Comparison of ENCODE assay signal across 18 mouse cellular contexts in the genomic region with DNA sequence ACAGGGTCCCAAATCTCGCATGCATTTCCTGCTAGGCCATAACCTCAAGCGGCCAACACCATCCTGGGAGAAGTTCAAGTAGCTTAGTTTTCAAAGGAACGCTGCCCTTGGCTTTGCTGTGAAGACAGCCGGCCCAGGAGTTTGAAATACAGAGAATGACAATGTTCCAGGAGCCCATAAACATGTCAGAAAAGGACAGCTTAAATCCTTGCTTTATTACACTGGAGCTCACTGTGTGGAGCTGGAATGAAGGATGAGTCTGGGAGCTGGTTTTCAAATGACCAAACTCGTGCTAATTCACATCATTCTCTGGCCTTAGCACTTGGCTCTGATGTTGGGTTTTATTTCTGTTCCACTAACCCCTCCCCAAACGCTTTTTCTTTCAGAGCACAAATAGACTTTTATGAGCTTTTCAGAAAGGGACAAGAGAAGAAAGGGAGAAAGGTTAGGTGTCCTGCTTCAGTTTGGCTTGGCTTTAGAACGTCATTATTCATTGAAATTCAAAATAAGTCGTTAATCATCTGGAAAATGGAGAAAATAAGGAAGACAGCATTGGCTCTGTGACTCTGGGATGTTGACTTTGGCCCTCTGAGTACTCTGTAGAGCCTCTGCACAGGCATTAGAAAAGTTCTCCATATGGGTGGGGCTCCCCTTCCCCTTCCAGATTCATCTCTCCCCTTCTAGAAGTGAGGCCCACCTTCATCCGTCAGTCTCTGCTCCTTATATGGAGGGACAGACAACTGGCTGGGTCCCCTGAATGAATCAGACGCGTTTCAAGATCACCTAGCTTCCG. TPM values are rescaled to one million over a fixed set of nuclear protein-coding genes. Genes with fewer than 3 reads are reported as not detected.
DNase-seq lines count a peak whose midpoint lies in the region; ATAC-seq lines count a peak whose summit lies in the region.
"Had no signal": no experiment of that assay in that cellular context is flagged by ENCODE, and none has a peak within 500 bp of the region (broad histone marks: within the 10 kb centered on the region; RNA-seq: fewer than 3 reads in every experiment).

No protein-coding gene starts in this region.

- intact Hi-C loops in heart, postnatal 10 days (cut with DNase I) = no loop called here

- H3K4me2 ChIP-seq in heart, embryonic 11.5 days = no peak overlapping the region
- no peak overlapping the region for H3K4me2 ChIP-seq in forebrain, embryonic 12.5 days
- H3K4me2 ChIP-seq: embryonic facial prominence, embryonic 12.5 days; hindbrain, embryonic 13.5 days; lung, embryonic 14.5 days had no signal

- no peaks in the 10 kb centered on the region for H3K36me3 ChIP-seq in heart, embryonic 11.5 days (ENCODE audit: control insufficient read depth, insufficient read depth, low read length)
- H3K36me3 ChIP-seq in forebrain, embryonic 12.5 days (replicated peaks) = no peaks in the 10 kb centered on the region
- H3K36me3 ChIP-seq: embryonic facial prominence, embryonic 12.5 days; forebrain, embryonic 10.5 days; hindbrain, embryonic 13.5 days had no signal

- H3K4me1 ChIP-seq in heart, embryonic 11.5 days (ENCODE audit: control insufficient read depth, insufficient read depth, low read length) = no peaks in the 10 kb centered on the region
- H3K4me1 ChIP-seq in forebrain, embryonic 12.5 days = no peaks in the 10 kb centered on the region
- H3K4me1 ChIP-seq: embryonic facial prominence, embryonic 12.5 days; forebrain, embryonic 10.5 days; hindbrain, embryonic 13.5 days had no signal

- no peaks in the 10 kb centered on the region for H3K27me3 ChIP-seq in heart, embryonic 11.5 days (ENCODE audit: control insufficient read depth, insufficient read depth, low read length)
- no peaks in the 10 kb centered on the region for H3K27me3 ChIP-seq in forebrain, embryonic 12.5 days
- H3K27me3 ChIP-seq: embryonic facial prominence, embryonic 12.5 days; hindbrain, embryonic 13.5 days had no signal

- 76% methylated on average over 12 of the region's 12 CpGs for WGBS in heart, embryonic 11.5 days (ENCODE audit: insufficient replicate concordance)
- 77% methylated on average over 12 of the region's 12 CpGs for WGBS in forebrain, embryonic 12.5 days

- no peak overlapping the region for H3K9ac ChIP-seq in heart, embryonic 11.5 days (ENCODE audit: low read depth, low read length)
- no peak overlapping the region for H3K9ac ChIP-seq in forebrain, embryonic 12.5 days
- H3K9ac ChIP-seq: embryonic facial prominence, embryonic 12.5 days; hindbrain, embryonic 13.5 days; lung, embryonic 14.5 days had no signal

- no peak overlapping the region for H3K4me3 ChIP-seq in heart, embryonic 11.5 days (ENCODE audit: low read depth, low read length)
- H3K4me3 ChIP-seq in forebrain, embryonic 12.5 days (replicated peaks) = no peak overlapping the region
- H3K4me3 ChIP-seq: embryonic facial prominence, embryonic 12.5 days; forebrain, embryonic 10.5 days; hindbrain, embryonic 13.5 days had no signal

- peak; percentile 8 to 58 for DNase-seq in adrenal gland, adult (ENCODE audit: inconsistent age in 2 of 2, low spot score in 1 of 2)
- no peak for DNase-seq in adrenal gland, adult 8-10 months
- peak; percentile 12 to 14 for DNase-seq in heart, postnatal 10 days
- DNase-seq in gastrocnemius, postnatal 25 days = peak; percentile 23
- DNase-seq in kidney, postnatal 4 days = peak; percentile 39 to 53
- DNase-seq in spleen, postnatal 10 days (ENCODE audit: low spot score in 2 of 2) = no peak
- DNase-seq: cerebellum, postnatal 14 days; layer of hippocampus, postnatal 36 days; liver; lung, embryonic 14.5 days; right cerebral cortex, postnatal 14 days; thymus, postnatal 25 days had no signal

- no peak for ATAC-seq in heart, embryonic 11.5 days (replicated peaks; ENCODE audit: insufficient number of reproducible peaks, low FRiP score, low TSS enrichment)
- no peak for ATAC-seq in forebrain, embryonic 12.5 days (ENCODE audit: low FRiP score)
- ATAC-seq: activated CD4-positive, CD25-positive, alpha-beta regulatory T cell, adult 4 months had no signal

- H3K27ac ChIP-seq in heart, embryonic 11.5 days (ENCODE audit: low read depth, low read length) = no peak overlapping the region
- H3K27ac ChIP-seq in forebrain, embryonic 12.5 days = no peak overlapping the region
- H3K27ac ChIP-seq: embryonic facial prominence, embryonic 12.5 days; forebrain, embryonic 10.5 days; hindbrain, embryonic 13.5 days had no signal

- no peaks in the 10 kb centered on the region for H3K9me3 ChIP-seq in heart, embryonic 11.5 days (replicated peaks; ENCODE audit: control insufficient read depth, low read length)
- no peaks in the 10 kb centered on the region for H3K9me3 ChIP-seq in forebrain, embryonic 12.5 days
- H3K9me3 ChIP-seq: embryonic facial prominence, embryonic 12.5 days; forebrain, embryonic 10.5 days; hindbrain, embryonic 13.5 days had no signal

RNA-seq across cellular contexts. Expression of a gene that starts 42.9 kb away (rescaled TPM):
- 100 to 1,000 TPM; 114 to 230 (median 168) TPM for total RNA-seq in adrenal gland, adult 8-10 months (2022)
- 10 to 100 TPM; 59.7 to 64.7 TPM for total RNA-seq in heart, postnatal 10 days (2021)
- 96.2 and 97.2 TPM in 2 replicates for polyA plus RNA-seq in heart, embryonic 11.5 days (2014; fragmentation: Nextera tagmentation; extraction: Ambion mirVana)
- 10 to 100 TPM; 30.8 to 32.1 TPM for total RNA-seq in gastrocnemius, postnatal 25 days (2021)
- 79.6 and 84.1 TPM in 2 replicates for polyA plus RNA-seq in forebrain, embryonic 12.5 days (2016; fragmentation: Nextera tagmentation; extraction: Ambion mirVana)

Comparison
In these comparisons a context has a peak if more than half of its experiments do, and no peak if none do; other contexts are left out.
1. DNase-seq: peak in adrenal gland, adult (2 of 2), heart, postnatal 10 days (2 of 2), gastrocnemius, postnatal 25 days (single experiment) and kidney, postnatal 4 days (2 of 2); none in adrenal gland, adult 8-10 months (single experiment) and spleen, postnatal 10 days (0 of 2).